Mouse (Mus musculus) 3134 (cell line): ENCODE data around the gene Specc1.

Experiments
- DNase-seq: peaks from one replicate; pipeline ENCODE4 v3.0.0-alpha.2; 2011; ENCODE audit warnings: low spot score; ENCODE audit not compliant: insufficient read length; ENCODE audit errors: extremely low read depth

Specc1 gene

DNA sequence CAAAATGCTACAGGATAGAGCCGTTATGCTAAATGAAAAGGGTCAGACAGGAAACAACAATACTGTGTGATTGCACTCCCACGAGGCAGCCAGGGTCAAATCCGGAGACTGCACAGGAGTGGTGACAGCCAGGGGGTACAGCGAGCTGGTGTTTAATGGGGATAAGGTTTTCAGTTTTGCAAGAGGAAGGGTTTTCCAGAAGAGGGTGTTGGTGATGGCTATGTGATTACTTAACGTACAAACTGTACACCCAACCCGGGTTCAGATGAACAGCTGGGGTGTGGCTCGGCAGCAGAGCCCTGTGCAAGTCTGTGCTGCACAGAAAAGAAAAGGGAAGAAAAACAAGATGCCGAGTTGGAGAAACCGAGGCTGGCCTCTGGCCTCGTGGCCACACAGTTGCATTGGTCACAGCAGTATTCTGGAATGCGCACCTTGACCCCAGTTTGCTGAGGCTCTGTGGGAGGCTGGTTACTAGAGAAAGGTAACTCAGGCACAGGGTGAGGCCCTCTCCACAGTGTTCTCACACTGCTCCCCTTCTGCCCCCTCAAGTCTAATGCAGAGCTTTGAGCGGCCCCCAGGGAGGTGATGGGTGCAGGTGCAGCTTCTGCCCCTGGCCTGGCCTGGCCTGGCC is 284.2 kb downstream of the Specc1 start:
- no peak for DNase-seq

DNA sequence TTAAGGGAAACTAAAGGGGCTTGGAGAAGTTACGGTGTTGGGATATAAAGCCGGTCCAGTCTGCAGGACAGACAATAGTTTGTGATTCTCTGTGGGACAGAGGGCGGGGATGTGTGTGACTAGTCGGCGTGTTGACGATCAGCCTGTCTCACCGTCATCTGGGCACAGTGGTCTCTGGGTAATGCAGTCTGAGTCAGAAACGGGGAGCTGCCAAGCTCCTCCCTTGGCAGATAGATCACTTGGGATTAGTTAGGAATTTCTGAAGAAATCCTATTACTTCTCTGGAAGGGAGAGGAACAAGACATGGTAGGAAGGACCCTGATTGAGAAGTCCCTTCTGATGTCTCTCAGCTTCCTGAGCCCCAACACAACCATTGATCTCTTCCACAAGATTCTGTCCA is 287.3 kb downstream of the Specc1 start:
- DNase-seq = peak; percentile 62

DNA sequence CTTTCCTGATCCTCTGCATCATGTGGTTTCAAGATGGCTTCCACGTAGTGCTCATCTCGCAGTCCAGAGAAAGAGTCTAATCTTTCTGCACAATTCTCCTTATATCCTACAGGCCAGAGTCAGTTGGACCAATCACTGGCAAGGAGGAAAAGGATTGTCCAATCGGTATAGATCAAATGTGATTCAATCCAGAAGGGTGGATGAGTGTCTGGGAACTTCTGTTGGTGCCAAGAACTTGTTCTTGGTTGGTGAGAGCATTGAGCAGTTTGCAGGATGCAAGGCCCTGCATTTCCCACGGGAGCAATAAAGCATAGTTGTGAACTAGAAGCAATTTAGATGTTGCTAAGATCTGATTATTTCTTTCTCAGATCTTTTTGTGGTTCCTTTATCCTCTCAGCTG is 287.9 kb downstream of the Specc1 start:
- peak; percentile 41 for DNase-seq

DNA sequence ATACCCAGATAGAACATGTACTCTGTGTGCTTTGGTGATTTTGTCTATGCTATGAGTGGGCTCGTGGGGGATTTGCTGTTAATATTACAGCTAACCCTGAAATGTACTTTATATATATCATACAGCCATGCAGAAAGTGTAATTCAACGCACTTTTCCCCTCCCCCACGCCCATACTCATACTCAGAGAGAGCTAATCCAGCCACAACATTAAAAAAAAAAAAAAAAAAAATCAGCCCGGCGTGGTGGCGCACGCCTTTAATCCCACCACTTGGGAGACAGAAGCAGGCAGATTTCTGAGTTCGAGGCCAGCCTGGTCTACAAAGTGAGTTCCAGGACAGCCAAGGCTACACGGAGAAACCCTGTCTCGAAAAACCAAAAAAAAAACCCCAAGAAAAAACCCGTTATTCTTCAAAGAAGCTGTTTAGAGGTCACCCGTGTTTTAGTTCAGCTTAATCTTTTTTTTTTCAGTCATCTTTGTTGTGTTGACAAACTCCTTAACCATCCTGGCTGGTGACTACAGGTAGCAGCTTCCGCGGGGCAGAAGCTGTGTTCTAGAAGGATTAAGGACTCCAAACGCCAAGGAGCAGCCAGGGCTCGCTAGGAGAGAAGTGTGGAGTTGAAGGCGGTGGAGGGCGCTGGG is 291.3 kb downstream of the Specc1 start:
- DNase-seq = no peak

DNA sequence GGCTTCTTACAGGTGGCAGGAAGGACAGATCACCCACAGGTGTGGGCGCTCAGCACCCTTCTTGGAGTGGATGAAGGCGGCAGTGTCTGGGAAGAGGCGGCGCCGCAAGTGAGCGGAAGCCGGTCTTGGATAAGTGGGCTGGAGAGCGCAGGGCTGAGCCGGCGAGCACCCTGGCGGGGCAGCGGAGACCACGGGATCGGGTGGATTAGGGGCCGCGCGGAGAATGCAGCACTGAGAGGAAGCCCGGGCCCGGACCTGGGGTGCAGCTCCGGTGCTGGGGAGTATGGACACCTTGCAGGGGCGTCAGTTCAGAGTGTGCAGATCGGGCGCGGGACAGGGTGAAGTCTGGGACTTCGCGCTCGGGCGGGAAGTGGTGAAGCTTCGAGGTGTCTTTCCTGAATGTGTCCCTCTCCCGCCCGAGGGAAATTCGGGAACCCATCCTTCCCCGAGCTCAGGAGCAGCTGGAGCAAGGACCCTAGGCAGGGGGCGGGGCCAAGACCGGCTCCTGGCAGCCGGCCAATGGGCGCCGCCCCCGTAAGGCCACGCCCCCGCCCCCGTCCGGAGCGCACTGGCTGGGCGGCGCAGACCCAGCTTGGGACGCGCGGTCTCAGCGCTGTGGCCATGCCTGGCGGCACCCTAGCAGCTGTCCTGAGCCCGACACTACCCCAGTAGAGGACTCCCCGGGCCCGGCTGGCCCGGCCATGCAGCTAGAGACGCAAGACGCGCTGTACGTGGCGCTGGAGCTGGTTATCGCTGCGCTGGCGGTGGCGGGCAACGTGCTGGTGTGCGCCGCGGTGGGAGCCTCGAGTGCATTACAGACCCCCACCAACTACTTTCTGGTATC is 292.1 kb downstream of the Specc1 start, which contains the start of gene Adora2b:
Adora2b (plus strand) TSS at position 584 of the 844 bp plus-strand sequence.
- DNase-seq = no peak

DNA sequence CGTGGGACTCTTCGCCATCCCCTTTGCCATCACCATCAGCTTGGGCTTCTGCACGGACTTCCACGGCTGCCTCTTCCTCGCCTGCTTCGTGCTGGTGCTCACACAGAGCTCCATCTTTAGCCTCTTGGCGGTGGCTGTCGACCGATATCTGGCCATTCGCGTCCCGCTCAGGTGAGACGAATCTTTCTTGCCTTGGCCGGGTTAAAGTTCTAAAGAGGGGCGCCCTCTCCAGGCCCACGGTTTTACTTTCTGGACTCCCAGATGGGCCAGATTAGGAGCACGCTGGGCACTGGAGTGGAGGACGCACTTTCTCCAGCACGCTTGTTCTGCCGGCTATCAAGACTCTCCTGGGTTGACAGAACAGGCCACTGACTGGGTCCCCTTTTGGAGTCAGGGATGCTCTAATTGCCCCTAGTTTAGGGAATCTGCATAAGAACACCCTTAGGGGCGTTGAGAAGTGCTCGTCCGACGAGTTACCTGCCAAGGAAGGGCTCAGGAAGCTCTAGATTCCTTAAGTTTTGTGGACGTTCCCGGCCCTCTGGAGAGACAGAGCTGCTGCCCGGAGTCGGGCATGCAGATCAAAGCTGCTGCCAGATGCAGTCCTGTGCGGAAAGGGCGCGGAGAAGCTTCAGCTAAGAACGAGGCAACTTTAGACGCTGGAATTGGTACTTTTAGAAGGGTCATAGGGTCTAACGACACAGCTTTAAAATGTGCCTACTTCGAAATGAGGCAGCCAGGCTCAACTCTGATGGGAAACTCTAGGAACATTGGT is 292.9 kb downstream of the Specc1 start:
- no peak for DNase-seq

DNA sequence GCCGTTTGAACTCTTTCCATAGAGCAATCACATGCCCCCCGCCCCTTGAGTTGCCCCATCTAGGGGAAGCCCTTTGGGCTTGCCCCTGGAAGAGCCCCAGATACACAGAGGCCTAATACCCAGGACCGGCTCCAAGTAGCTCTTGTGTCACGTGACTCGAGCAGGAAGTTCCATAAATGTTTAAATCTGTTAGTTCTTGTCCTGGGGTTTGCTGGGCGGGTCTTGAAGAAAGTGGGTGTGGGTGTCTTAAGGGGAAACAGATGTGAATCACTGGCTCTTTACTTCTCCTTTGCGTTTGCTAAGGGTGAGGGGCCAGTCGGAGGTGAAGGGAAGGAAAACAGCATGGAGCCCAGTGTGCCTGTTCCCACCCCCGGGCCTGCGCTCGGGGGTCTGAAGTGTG is 294.5 kb downstream of the Specc1 start:
- DNase-seq = no peak

DNA sequence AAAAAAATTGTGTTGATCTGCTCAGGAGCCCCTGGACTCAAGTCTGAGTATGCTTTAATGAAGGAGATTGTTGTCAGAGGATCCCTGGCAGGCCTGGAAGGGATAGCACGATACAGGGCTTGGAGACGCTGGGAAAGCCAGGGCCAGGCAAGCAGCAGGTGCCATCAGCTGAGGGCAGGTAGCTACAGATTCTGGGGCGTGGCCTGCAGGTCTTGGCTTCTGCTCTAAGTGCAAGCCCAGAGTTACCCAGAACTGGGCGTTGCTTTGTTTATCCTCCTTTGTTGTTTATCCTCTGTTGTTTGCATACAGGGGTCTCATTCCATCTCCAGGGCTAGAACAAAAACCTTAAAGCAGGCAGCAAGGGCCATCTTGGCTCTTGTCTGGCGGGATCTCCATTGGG is 296.8 kb downstream of the Specc1 start:
- no peak for DNase-seq

DNA sequence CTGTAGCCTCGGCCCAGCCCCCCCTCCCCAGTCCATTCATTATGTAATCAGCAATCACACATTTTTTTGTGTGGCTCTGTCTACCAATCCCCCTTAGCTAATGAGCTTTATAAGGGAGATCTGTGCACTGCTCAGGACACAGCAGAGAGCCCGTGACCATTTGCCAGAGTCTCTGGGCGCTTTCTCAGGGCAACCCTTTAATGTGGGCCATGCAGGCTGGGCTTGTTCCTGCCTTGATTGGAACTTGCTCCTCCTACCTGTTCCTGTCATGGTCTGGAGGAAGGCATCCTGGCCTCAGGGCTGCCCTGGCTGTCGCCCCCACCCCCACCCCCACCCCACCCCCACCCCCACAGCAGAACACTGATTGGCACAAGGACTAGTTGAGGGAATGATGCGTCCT is 302.7 kb downstream of the Specc1 start:
- no peak for DNase-seq

DNA sequence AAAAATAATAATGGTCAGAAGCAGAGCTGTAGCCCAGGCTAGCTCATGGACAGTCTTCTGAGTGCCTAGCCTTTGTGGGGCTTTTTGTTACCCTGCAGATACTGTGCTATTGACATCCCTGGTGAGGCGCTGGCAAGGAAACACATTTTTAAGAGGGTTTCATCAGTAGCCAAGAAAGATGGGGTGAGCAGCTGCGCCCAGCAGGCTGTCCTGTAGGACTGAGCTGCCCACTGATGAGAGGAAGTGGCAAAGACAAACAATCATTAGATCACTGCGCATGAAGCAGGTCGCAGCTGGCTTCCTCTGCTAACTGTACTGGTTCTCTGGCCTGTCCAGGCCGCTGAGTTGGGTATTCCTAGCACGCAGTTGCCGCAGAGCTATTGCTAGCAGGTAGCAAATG is 307.0 kb downstream of the Specc1 start:
- DNase-seq = no peak

DNA sequence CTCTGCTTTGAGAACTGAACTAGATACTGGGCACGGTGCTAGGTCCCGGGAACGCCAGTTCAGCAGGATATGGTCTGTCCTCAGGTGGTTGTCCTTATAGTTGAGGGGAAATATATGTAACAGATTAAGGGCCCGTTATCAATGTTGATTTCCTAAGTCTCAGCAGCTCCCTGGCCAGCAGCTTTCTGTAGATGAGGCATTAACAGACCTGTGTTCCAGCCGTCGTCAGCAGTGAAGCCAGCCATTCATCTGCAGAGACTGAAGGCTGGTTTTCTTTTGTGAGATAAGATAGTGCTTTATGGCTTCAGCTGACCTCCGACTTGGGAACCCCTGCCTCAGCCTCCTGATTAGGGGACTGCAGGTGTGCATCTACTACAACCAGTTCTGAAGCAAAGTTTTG is 307.5 kb downstream of the Specc1 start:
- no peak for DNase-seq

DNA sequence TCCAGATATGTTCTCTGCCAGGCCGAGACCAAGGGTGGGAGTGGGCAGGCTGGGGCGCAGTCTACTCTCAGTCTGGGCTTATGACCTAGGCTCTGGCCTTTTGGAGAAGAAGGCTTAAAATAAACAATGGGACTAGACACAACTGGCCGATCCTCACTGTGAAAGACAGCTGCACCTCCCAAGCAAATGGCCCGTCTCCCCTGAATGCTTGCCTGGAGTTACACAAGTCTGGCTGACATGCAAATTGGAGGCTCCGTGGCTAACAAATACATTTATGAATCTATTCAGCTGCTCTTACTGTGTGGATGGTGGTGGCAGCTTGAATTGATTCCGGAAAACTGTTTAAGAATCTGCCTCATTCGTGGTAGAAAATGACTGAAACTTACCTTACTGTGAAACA is 309.1 kb downstream of the Specc1 start:
- DNase-seq = no peak

DNA sequence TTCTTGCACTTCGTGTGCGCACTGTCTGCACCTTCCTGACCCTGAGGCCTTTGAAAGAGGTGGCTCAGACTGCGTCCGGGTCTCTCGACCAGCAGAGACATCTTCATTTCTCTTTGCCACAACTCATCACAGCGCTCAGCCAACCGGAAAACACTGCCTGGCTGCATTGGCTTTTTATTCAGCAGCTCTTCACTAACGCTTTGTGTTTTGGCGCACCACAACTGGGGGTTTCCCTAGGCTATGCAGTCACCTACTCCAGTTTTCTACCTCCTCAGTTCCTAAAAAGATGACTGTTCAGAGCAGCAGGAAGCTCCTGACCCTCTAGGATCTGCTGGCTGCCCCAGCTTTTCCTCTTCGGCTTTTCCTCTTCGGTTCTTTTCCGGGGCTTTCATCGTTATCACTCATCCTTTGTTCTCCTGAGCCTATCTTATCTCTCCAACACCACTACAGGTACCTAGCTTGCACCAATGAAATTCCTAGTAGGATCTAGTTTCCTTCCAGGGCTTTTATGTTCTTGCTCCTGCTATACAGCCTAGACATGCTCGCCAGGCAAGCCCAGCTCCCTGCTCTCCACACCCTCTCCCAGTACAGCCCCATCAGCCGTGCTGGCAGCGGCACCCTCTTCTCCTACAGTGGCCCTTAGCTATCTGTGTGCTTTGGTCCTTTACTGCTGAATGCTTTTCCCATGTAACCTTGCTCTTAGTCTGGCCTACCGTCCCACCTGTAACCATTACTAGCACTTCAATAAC is 310.1 kb downstream of the Specc1 start:
- DNase-seq = no peak

DNA sequence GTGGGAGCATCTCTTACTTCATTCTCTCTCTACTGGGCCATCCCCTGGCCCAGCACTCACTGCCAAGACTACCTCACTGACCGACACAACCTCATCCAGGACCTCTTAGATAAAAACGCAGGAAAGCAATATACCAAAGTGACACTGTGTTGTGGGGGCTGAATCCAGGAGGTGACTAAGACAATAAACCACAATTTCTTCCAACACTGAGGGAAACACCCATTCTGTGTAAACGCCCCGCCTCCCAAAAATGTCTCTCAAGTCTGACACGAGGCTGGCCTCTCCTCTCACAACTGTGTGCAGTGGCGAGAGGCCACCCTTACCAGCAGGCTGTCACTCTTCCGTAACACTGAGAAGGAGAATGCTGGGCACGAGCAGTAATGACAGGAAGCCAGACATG is 311.8 kb downstream of the Specc1 start:
- DNase-seq = no peak

DNA sequence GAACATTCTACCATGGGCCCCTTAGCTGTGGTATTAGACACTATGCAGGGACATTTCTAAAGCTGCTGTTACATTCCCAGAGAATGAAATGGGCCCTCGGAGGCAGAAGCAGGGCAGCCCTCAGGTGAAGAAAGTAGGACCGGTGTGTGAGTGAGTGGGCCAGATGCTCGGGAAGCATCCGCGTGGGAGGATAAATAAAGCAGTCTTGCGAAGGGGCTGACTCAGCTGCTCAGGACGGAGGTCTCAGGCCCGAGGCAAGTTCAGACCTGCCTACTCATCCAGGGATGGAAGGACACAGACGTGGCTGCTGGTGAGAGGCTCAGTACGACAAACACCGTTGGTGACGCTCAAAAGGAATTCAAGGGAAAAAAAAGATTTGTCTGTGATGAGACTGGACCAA is 312.5 kb downstream of the Specc1 start:
- DNase-seq = no peak

DNA sequence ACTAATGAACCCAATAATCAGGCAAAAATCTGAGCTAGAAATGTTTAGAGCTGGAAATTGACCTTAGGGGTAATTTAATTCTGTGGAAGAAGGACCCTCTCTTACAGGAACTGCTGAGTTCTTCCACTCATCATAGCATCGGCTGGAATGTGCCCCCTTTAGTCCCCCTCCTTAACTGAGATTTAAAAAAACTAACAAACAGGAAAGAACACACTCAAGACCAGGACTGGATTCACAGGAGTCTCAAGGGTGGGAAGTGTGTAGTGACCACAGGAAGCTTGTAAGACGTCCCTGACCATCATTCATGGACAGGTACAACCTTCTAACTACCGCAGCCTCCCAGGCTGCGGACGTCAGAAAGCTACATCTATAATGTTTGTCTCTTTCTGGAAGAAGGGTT is 314.3 kb downstream of the Specc1 start:
- DNase-seq = no peak
